Mouse (Mus musculus) limb, embryonic 11.5 days (tissue): Measurements from ENCODE around the gene Olfr725. TPM values are rescaled to one million over a fixed set of nuclear protein-coding genes. Genes with fewer than 3 reads are reported as not detected.

Experiments
- ATAC-seq: fragments of 200-750 bp; cut with Nextera tagmentation; 2 replicates; pipeline ENCODE4 v1.8.0; 2017; ENCODE audit warnings: low read depth; ENCODE audit not compliant: insufficient number of reproducible peaks, low FRiP score, low TSS enrichment
- DNase-seq: peaks from one replicate; pipeline ENCODE4 v3.0.0-alpha.2; 2015; ENCODE audit warnings: low spot score
- H3K27ac ChIP-seq: fragments of 300-500 bp; sonication (generic); replicated peaks from 2 replicates; pipeline ENCODE4 v1.5.1; 2014; ENCODE audit warnings: low read depth, mild to moderate bottlenecking, low read length
- H3K27me3 ChIP-seq: fragments of 300-500 bp; sonication (generic); 2 replicates; pipeline ENCODE4 v1.6.1; 2014; ENCODE audit warnings: mild to moderate bottlenecking, low read length, mixed read lengths; ENCODE audit not compliant: control insufficient read depth, insufficient read depth
- H3K36me3 ChIP-seq: fragments of 300-500 bp; sonication (generic); 2 replicates; pipeline ENCODE4 v1.6.1; 2014; ENCODE audit warnings: mild to moderate bottlenecking, low read length, moderate library complexity, mixed read lengths; ENCODE audit not compliant: control insufficient read depth, insufficient read depth
- H3K4me1 ChIP-seq: fragments of 300-500 bp; sonication (generic); 2 replicates; pipeline ENCODE4 v1.6.1; 2014; ENCODE audit warnings: low read length, mixed read lengths; ENCODE audit not compliant: control insufficient read depth, insufficient read depth
- H3K4me2 ChIP-seq: fragments of 300-500 bp; sonication (generic); 2 replicates; pipeline ENCODE4 v1.6.1; 2014; ENCODE audit warnings: low read depth, mild to moderate bottlenecking, moderate library complexity; ENCODE audit not compliant: severe bottlenecking
- H3K4me3 ChIP-seq: fragments of 300-500 bp; sonication (generic); 2 replicates; pipeline ENCODE4 v1.5.1; 2014; ENCODE audit warnings: low read depth, low read length
- H3K9ac ChIP-seq: fragments of 300-500 bp; sonication (generic); 2 replicates; pipeline ENCODE4 v1.6.1; 2014; ENCODE audit warnings: mild to moderate bottlenecking, low read length
- H3K9me3 ChIP-seq: fragments of 300-500 bp; sonication (generic); 2 replicates; pipeline ENCODE4 v1.6.1; 2016; ENCODE audit warnings: low read length; ENCODE audit not compliant: control insufficient read depth
- WGBS: fragments of 180-500 bp; shearing (Covaris S2); extraction: QIAGEN DNeasy Blood & Tissue Kit; methylation state at CpG from one replicate; pipeline ENCODE4 v1.1.7; 2014; 5-methylcytosine and 5-hydroxymethylcytosine counted together
- polyA plus RNA-seq: library from polyadenylated mRNA; unstranded; fragments of >200 nt; fragmentation: Nextera tagmentation; extraction: Ambion mirVana; gene quantifications from 2 replicates; pipeline ENCODE4 v1.2.1, GENCODE M21; 2014

The Olfr725 gene
- 0.23 TPM in 1 of 2 replicates, not detected in the other for polyA plus RNA-seq

DNA sequence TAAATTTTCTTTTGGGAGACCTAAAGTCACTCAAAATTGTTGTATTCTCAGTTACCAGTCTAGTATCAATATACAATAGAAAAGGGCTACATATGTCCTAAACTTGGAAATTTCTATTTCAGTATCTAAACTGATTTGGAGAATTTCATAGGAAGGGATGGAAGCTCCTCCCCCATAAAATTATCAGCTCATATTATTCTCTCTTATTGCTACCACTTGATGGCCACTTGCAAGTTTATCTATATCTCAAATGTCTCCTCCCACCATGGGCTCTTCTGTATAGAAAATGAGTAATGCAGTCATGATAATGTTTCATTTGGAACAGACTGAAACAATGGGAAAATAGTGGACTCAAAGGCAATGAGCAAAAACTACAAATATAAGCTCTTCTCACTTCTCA, at the start of gene Olfr725:
Olfr725 (minus strand) TSS at position 101 of the 400 bp plus-strand sequence.
- Histone ChIP-seq H3K9ac (no peak within 1 kb of the TSS), H3K4me3 (no peak within 1 kb of the TSS), H3K4me1 (no peaks in the 10 kb centered on the region), H3K4me2 (no peak within 1 kb of the TSS), H3K27ac (no peak within 1 kb of the TSS), H3K9me3 (no peaks in the 10 kb centered on the region), H3K27me3 (no peaks in the 10 kb centered on the region), H3K36me3 (no peaks in the 10 kb centered on the region)
- ATAC-seq (no peak), DNase-seq (no peak)

- no peak overlapping the region; the same call in 1 of the 2 replicates for H3K27ac ChIP-seq
- H3K36me3 ChIP-seq, result no peaks in the 10 kb centered on the region
- peak overlapping the region; percentile 67 for H3K4me2 ChIP-seq
- peak; percentile 35; the same call in 1 of the 2 replicates for ATAC-seq
- peak overlapping the region; percentile 59 for H3K4me3 ChIP-seq
- no peaks in the 10 kb centered on the region for H3K9me3 ChIP-seq
- no peak overlapping the region; the same call in 1 of the 2 replicates for H3K9ac ChIP-seq
- no peaks in the 10 kb centered on the region for H3K4me1 ChIP-seq
- DNase-seq, result no peak
- WGBS, result 2% methylated on average over 4 of the region's 4 CpGs
- H3K27me3 ChIP-seq, result no peaks in the 10 kb centered on the region
These were observed 22.5 kb upstream of the Olfr725 start for GRCm38 (mm10) chr14:50062733-50063104.

GRCm38 (mm10) chr14:50061955-50062732, 22.0 kb upstream of the Olfr725 start:
- Histone ChIP-seq H3K4me1 (no peaks in the 10 kb centered on the region), H3K27me3 (no peaks in the 10 kb centered on the region), H3K9ac (peak overlapping the region; percentile 81), H3K36me3 (no peaks in the 10 kb centered on the region), H3K27ac (peak overlapping the region; percentile 93), H3K4me3 (peak overlapping the region; percentile 59), H3K4me2 (peak overlapping the region; percentile 67), H3K9me3 (no peaks in the 10 kb centered on the region)
- 1% methylated on average over 49 of the region's 52 CpGs for WGBS
- ATAC-seq (peak; percentile 96), DNase-seq (peak; percentile 84)

GRCm38 (mm10) chr14:50061590-50061954, 21.4 kb upstream of the Olfr725 start:
- no peaks in the 10 kb centered on the region for H3K9me3 ChIP-seq
- H3K4me3 ChIP-seq, result peak overlapping the region; percentile 59
- no peak for ATAC-seq
- no peaks in the 10 kb centered on the region for H3K4me1 ChIP-seq
- DNase-seq, result peak; percentile 53
- H3K27me3 ChIP-seq, result no peaks in the 10 kb centered on the region
- peak overlapping the region; percentile 93; the same call in 1 of the 2 replicates for H3K27ac ChIP-seq
- H3K4me2 ChIP-seq, result peak overlapping the region; percentile 67
- H3K36me3 ChIP-seq, result no peaks in the 10 kb centered on the region
- H3K9ac ChIP-seq, result peak overlapping the region; percentile 81
- WGBS, result 1% methylated on average over 11 of the region's 13 CpGs

DNA sequence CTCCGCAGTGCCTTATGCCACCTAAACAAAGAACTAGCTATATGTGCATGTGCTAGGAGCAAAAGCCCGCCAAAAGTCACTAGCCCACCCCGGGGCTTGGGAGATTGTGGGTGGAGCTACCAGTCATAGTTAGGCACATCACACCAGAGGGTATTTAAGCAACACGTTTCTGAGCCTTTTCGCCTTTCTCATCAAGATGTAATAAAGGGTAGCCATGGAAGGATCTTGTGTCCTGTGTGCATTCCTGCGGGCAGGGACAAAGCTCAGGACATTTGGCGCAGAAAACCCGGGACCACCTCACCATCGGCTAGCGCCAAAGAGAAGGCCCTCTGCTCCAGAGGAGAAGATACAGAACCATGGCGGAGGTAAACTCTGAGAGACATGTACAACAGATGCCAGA, 21.0 kb upstream of the Olfr725 start:
- peak overlapping the region; percentile 59 for H3K4me3 ChIP-seq
- H3K4me1 ChIP-seq, result no peaks in the 10 kb centered on the region
- no peaks in the 10 kb centered on the region for H3K36me3 ChIP-seq
- peak overlapping the region; percentile 81 for H3K9ac ChIP-seq
- 15% methylated on average over 11 of the region's 11 CpGs for WGBS
- DNase-seq (peak; percentile 71), ATAC-seq (no peak)
- H3K4me2 ChIP-seq, result peak overlapping the region; percentile 67
- H3K27ac ChIP-seq, result peak overlapping the region; percentile 93; the same call in 1 of the 2 replicates
- no peaks in the 10 kb centered on the region for H3K27me3 ChIP-seq
- H3K9me3 ChIP-seq, result no peaks in the 10 kb centered on the region

GRCm38 (mm10) chr14:50032041-50032440, 8.1 kb downstream of the Olfr725 start:
- no peaks in the 10 kb centered on the region for H3K27me3 ChIP-seq
- 88% methylated on average over 2 of the region's 2 CpGs for whole genome bisulfite sequencing
- H3K9ac ChIP-seq, result no peak overlapping the region

GRCm38 (mm10) chr14:50031356-50031755, 8.8 kb downstream of the Olfr725 start:
- DNase-seq (no peak), ATAC-seq (no peak)
- Histone ChIP-seq H3K4me2 (no peak overlapping the region), H3K27me3 (no peaks in the 10 kb centered on the region), H3K4me1 (no peaks in the 10 kb centered on the region), H3K27ac (no peak overlapping the region), H3K4me3 (no peak overlapping the region), H3K9ac (no peak overlapping the region), H3K9me3 (no peaks in the 10 kb centered on the region), H3K36me3 (no peaks in the 10 kb centered on the region)
- 88% methylated on average over 4 of the region's 4 CpGs for WGBS

More at GRCm38 (mm10) chr14:50032041-50032440, 8.1 kb downstream of the Olfr725 start:
- no peak for ATAC-seq
- Histone ChIP-seq H3K4me1 (no peaks in the 10 kb centered on the region), H3K4me2 (no peak overlapping the region), H3K36me3 (no peaks in the 10 kb centered on the region), H3K27ac (no peak overlapping the region), H3K9me3 (no peaks in the 10 kb centered on the region), H3K4me3 (no peak overlapping the region)
- DNase-seq, result no peak

DNA sequence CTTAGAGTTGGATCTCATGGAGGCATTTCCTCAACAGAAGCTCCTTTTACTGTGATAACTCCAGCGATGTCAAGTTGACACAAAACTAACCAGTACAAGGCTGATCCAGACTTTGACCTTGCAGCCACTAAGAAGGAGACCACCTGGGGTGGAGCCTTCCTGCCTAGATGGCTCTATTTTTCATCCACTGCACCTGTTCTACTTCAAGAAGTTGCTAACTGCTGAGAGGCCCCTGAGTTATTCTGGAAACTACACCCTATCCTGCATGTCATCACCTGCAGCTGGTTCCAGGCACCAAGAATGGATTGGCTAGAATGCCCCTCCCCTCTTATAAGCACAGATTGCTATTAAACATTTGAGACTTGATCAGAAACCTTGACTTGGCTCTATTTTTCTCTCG, 13.8 kb downstream of the Olfr725 start:
- Histone ChIP-seq H3K9me3 (no peaks in the 10 kb centered on the region), H3K4me1 (no peaks in the 10 kb centered on the region), H3K4me2 (no peak overlapping the region), H3K36me3 (no peaks in the 10 kb centered on the region), H3K27ac (no peak overlapping the region), H3K9ac (no peak overlapping the region), H3K4me3 (no peak overlapping the region), H3K27me3 (no peaks in the 10 kb centered on the region)
- ATAC-seq (no peak), DNase-seq (no peak)
- 90% methylated on average over 2 of the region's 2 CpGs for WGBS
